Mouse (Mus musculus) liver, embryonic 14.5 days (tissue): Measurements from ENCODE around the gene Pabpc4.

Experiments used
- CTCF ChIP-seq: IDR thresholded peaks from 2 replicates; pipeline ENCODE4 v1.5.1; 2016; ENCODE audit warnings: antibody characterized with exemption, low read depth, control low read depth
- EP300 ChIP-seq: IDR thresholded peaks from 2 replicates; pipeline ENCODE4 v1.6.1; 2016; ENCODE audit warnings: antibody characterized with exemption, low read depth

DNA sequence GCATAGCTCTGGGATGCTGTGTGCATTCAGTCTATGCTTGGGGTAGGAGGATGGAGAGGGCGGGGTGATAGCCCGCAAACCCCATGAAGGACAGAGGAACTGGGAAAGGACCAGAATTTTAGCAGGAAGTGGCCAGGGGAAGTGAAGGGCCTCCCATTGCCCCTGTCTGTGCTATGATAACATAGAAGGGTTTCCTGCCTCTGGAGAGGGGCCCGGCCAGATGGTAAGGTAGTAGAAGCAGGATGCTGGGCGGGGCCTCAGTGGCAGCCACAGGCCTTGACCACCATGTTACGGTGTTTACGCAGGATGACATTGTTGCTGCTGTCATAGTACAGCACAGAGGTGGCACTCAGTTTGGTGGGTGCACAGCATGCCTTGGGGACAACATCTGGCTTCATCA lies 50.9 kb downstream of the Pabpc4 start:
- TF ChIP-seq EP300 (no peak), CTCF (no peak)
